Mouse (Mus musculus) cerebellum, adult 2 months (tissue): ENCODE data around the gene 1300017J02Rik.

Experiments
- CTCF ChIP-seq: fragments of 200-500 bp; IDR thresholded peaks from 2 replicates; pipeline ENCODE4 v1.5.1; 2011; ENCODE audit warnings: low read depth, mild to moderate bottlenecking, control low read depth, low read length, moderate library complexity, borderline replicate concordance; ENCODE audit not compliant: insufficient read depth
- POLR2A ChIP-seq: fragments of 200-500 bp; IDR thresholded peaks from 2 replicates; pipeline ENCODE4 v1.6.1; 2011; ENCODE audit warnings: low read length, control low read depth, borderline replicate concordance; ENCODE audit not compliant: insufficient read depth

- no peak for TF ChIP-seq CTCF
- TF ChIP-seq POLR2A: no peak
Observed at GRCm38 (mm10) chr9:103265778-103266177, 39.1 kb downstream of the 1300017J02Rik start.
